Mouse (Mus musculus): ENCODE results near the gene Padi4.

- TF ChIP-seq HCFC1 (IDR thresholded peaks at IDR 0.05; ENCODE audit: borderline replicate concordance, insufficient read depth, low read length) (no peak), ZNF384 (IDR thresholded peaks at IDR 0.05; ENCODE audit: low read depth, low read length) (no peak), CHD2 (IDR thresholded peaks at IDR 0.05; ENCODE audit: low read depth, low read length) (no peak)
These were observed 73.6 kb downstream of the Padi4 start, which contains the start of gene Rcc2 for GRCm38 (mm10) chr4:140700269-140701018.
